Mouse (Mus musculus) intestine, postnatal 0 days (tissue): Measurements from ENCODE around the gene Mlip. TPM values are rescaled to one million over a fixed set of nuclear protein-coding genes. Genes with fewer than 3 reads are reported as not detected.
A peak's percentile ranks its signal among the peaks of the same experiment; 100 is the strongest.
"Not testable (repeated sequence)": the region's sequence is repeated elsewhere in the genome, so short reads cannot be mapped to it uniquely, and the experiment has no call there.

Experiments
- ATAC-seq: fragments of 200-750 bp; cut with Nextera tagmentation; 2 replicates; pipeline ENCODE4 v1.8.0; 2017; ENCODE audit warnings: mild to moderate bottlenecking, moderate TSS enrichment, moderate library complexity
- H3K27ac ChIP-seq: fragments of 300-500 bp; sonication (generic); 2 replicates; pipeline ENCODE4 v1.5.1; 2014; ENCODE audit warnings: mild to moderate bottlenecking, low read depth, low read length, moderate library complexity
- H3K27me3 ChIP-seq: fragments of 300-500 bp; sonication (generic); replicated peaks from 2 replicates; pipeline ENCODE4 v1.6.1; 2014; ENCODE audit warnings: low read length, mixed read lengths; ENCODE audit not compliant: control insufficient read depth, insufficient read depth
- H3K36me3 ChIP-seq: fragments of 300-500 bp; sonication (generic); 2 replicates; pipeline ENCODE4 v1.6.1; 2014; ENCODE audit warnings: mild to moderate bottlenecking, moderate library complexity; ENCODE audit not compliant: control insufficient read depth, insufficient read depth
- H3K4me1 ChIP-seq: fragments of 300-500 bp; sonication (generic); replicated peaks from 2 replicates; pipeline ENCODE4 v1.6.1; 2014; ENCODE audit warnings: antibody characterized with exemption, low read length, mixed read lengths; ENCODE audit not compliant: control insufficient read depth, insufficient read depth
- H3K4me2 ChIP-seq: fragments of 300-500 bp; sonication (generic); replicated peaks from 2 replicates; pipeline ENCODE4 v1.6.1; 2014; ENCODE audit warnings: low read depth, mild to moderate bottlenecking, moderate library complexity
- H3K4me3 ChIP-seq: fragments of 300-500 bp; sonication (generic); 2 replicates; pipeline ENCODE4 v1.5.1; 2014; ENCODE audit warnings: low read depth, low read length
- H3K9ac ChIP-seq: fragments of 300-500 bp; sonication (generic); 2 replicates; pipeline ENCODE4 v1.6.1; 2014; ENCODE audit warnings: mild to moderate bottlenecking, low read depth, low read length
- H3K9me3 ChIP-seq: fragments of 300-500 bp; sonication (generic); 2 replicates; pipeline ENCODE4 v1.6.1; 2016; ENCODE audit warnings: mixed run types; ENCODE audit not compliant: control insufficient read depth
- CTCF ChIP-seq: sonication (generic); IDR thresholded peaks from 2 replicates; pipeline ENCODE4 v1.5.1; 2016; ENCODE audit warnings: low read depth, mild to moderate bottlenecking, control low read depth, antibody characterized with exemption, moderate library complexity
- WGBS: fragments of 180-500 bp; shearing (Covaris S2); extraction: QIAGEN DNeasy Blood & Tissue Kit; methylation state at CpG from one replicate; pipeline ENCODE4 v1.1.7; 2014; 5-methylcytosine and 5-hydroxymethylcytosine counted together
- polyA plus RNA-seq: library from polyadenylated mRNA; unstranded; fragments of >200 nt; fragmentation: Nextera tagmentation; extraction: Ambion mirVana; gene quantifications from 2 replicates; pipeline ENCODE4 v1.2.1, GENCODE M21; 2015

Gene Mlip
- polyA plus RNA-seq, 1 experiment from 2014 or later = 0.52 TPM

- Histone ChIP-seq H3K27ac (no peak overlapping the region), H3K27me3 (no peaks in the 10 kb centered on the region), H3K9me3 (no peaks in the 10 kb centered on the region), H3K4me3 (no peak overlapping the region), H3K4me2 (no peak overlapping the region), H3K9ac (no peak overlapping the region), H3K4me1 (no peaks in the 10 kb centered on the region), H3K36me3 (no peaks in the 10 kb centered on the region)
- TF ChIP-seq CTCF = no peak
- WGBS = 67% methylated on average over 10 of the region's 10 CpGs
- ATAC-seq = no peak
Measured at GRCm38 (mm10) chr9:77377696-77378095, 24.9 kb upstream of the Mlip start.

- ATAC-seq = no peak
- 74% methylated on average over 10 of the region's 10 CpGs for WGBS
- no peak overlapping the region for H3K4me3 ChIP-seq
- no peaks in the 10 kb centered on the region for H3K9me3 ChIP-seq
- H3K27ac ChIP-seq = no peak overlapping the region
- no peaks in the 10 kb centered on the region for H3K27me3 ChIP-seq
- no peak overlapping the region for H3K4me2 ChIP-seq
- peak; percentile 66 for TF ChIP-seq CTCF
- H3K9ac ChIP-seq = no peak overlapping the region
- H3K36me3 ChIP-seq = no peaks in the 10 kb centered on the region
- H3K4me1 ChIP-seq = no peaks in the 10 kb centered on the region
Measured at GRCm38 (mm10) chr9:77377082-77377481, 24.3 kb upstream of the Mlip start.

- no peak overlapping the region for H3K4me3 ChIP-seq
- H3K9me3 ChIP-seq = no peaks in the 10 kb centered on the region
- TF ChIP-seq CTCF = no peak
- H3K27me3 ChIP-seq = no peaks in the 10 kb centered on the region
- 84% methylated on average over 7 of the region's 7 CpGs for WGBS
- H3K9ac ChIP-seq = no peak overlapping the region
- no peaks in the 10 kb centered on the region for H3K4me1 ChIP-seq
- H3K4me2 ChIP-seq = no peak overlapping the region
- H3K27ac ChIP-seq = no peak overlapping the region
- no peak for ATAC-seq
- H3K36me3 ChIP-seq = no peaks in the 10 kb centered on the region
Measured at GRCm38 (mm10) chr9:77376561-77376960, 23.8 kb upstream of the Mlip start.

GRCm38 (mm10) chr9:77370706-77371105, 17.9 kb upstream of the Mlip start:
- Histone ChIP-seq H3K4me1 (no peaks in the 10 kb centered on the region), H3K27ac (no peak overlapping the region), H3K4me2 (no peak overlapping the region), H3K4me3 (no peak overlapping the region), H3K9me3 (no peaks in the 10 kb centered on the region), H3K36me3 (no peaks in the 10 kb centered on the region), H3K9ac (no peak overlapping the region), H3K27me3 (no peaks in the 10 kb centered on the region)
- WGBS = 71% methylated on average over 3 of the region's 3 CpGs
- no peak for ATAC-seq
- no peak for TF ChIP-seq CTCF

- Histone ChIP-seq H3K9ac (no peak overlapping the region), H3K27me3 (no peaks in the 10 kb centered on the region), H3K36me3 (no peaks in the 10 kb centered on the region), H3K27ac (no peak overlapping the region), H3K4me2 (no peak overlapping the region), H3K4me3 (no peak overlapping the region), H3K9me3 (no peaks in the 10 kb centered on the region), H3K4me1 (no peaks in the 10 kb centered on the region)
- WGBS = 73% methylated on average over 9 of the region's 9 CpGs
- ATAC-seq = no peak
- TF ChIP-seq CTCF = no peak
Measured at GRCm38 (mm10) chr9:77369262-77369661, 16.5 kb upstream of the Mlip start.

- not testable (repeated sequence) for H3K27me3 ChIP-seq, H3K9ac ChIP-seq, H3K27ac ChIP-seq, H3K4me2 ChIP-seq, H3K9me3 ChIP-seq, H3K4me1 ChIP-seq, H3K4me3 ChIP-seq, ATAC-seq, H3K36me3 ChIP-seq
- WGBS = 75% methylated on average over 9 of the region's 9 CpGs
Measured at GRCm38 (mm10) chr9:77364681-77365080, 11.9 kb upstream of the Mlip start.

GRCm38 (mm10) chr9:77362906-77363305, 10.1 kb upstream of the Mlip start:
- no peaks in the 10 kb centered on the region for H3K9me3 ChIP-seq

More at GRCm38 (mm10) chr9:77362906-77363305, 10.1 kb upstream of the Mlip start:
- H3K4me3 ChIP-seq = no peak overlapping the region
- no peaks in the 10 kb centered on the region for H3K27me3 ChIP-seq
- no peak for TF ChIP-seq CTCF
- no peaks in the 10 kb centered on the region for H3K36me3 ChIP-seq
- no peak overlapping the region for H3K9ac ChIP-seq
- no peaks in the 10 kb centered on the region for H3K4me1 ChIP-seq
- H3K4me2 ChIP-seq = no peak overlapping the region
- ATAC-seq = no peak
- no peak overlapping the region for H3K27ac ChIP-seq
